Mouse (Mus musculus) left cerebral cortex, adult 9 months (tissue): Measurements from ENCODE around the gene Rgs3.

ENCODE experiments used
- DNase-seq, 2 experiments: peaks; one replicate each; pipeline ENCODE4 v3.0.0; 2022; ENCODE audit warnings: low spot score in 2 of 2

The Rgs3 gene

DNA sequence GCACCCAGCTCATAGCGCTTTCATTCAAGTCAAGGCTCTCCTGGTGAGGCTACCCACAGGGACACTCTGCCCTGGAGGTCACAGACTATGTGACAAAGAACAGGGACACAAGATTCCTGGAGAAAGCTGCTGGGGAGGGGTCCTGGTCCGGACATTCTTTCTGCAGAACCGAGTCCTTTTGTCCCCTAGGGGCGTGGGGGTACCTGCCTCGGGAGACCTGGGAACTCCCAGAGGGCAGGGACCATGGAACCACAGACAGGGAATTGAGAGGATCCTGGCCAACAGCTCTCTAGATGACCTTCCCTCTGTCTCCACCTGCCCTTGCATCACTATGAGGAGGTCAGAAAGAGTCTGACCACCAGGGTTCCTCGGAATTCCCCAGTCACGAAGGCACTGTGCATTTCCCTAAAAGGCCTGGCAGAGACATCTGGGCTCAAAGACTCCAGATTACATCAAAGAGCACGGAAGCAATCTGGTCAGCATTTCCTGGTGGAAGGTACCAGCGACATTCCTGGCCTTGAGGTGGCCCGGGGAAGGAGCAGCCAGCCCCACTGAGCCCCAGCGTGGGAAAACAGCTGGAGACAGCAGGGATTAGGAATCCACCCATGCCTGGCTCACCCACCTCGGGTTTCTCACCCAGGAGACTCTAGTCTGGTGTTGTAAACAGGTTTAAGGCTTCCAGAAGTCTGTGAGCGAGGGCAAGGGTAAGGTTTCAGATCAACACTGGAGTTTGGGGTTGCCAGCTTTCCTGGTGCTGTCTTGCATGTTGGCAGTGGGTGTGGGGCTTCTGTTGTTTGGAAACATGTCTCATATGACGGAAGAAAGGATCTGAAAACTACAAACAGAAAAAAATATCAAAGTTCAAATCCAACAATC is 183.5 kb downstream of the Rgs3 start:
- DNase-seq, result no peak

DNA sequence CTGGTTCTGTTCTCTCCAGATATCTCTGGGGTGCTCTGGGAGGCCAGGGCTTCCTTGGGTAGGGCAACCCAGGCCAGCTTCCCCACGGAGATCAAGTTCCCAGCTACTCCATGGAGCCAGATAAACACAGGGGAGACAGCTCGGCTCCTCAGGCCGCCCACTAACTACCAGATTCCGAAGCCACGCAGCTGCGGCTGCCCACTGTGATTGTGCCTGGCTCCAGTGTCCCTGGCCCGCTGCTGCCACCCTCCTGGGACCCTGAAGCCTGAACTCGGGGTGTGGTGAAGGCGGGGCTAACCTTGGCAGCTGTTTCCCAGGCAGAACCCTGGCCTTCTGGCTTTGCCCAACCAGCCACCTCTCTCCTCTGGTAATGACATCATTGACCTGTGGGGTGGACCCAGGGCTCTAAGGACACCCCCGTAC is 184.9 kb downstream of the Rgs3 start:
- DNase-seq, result no peak

DNA sequence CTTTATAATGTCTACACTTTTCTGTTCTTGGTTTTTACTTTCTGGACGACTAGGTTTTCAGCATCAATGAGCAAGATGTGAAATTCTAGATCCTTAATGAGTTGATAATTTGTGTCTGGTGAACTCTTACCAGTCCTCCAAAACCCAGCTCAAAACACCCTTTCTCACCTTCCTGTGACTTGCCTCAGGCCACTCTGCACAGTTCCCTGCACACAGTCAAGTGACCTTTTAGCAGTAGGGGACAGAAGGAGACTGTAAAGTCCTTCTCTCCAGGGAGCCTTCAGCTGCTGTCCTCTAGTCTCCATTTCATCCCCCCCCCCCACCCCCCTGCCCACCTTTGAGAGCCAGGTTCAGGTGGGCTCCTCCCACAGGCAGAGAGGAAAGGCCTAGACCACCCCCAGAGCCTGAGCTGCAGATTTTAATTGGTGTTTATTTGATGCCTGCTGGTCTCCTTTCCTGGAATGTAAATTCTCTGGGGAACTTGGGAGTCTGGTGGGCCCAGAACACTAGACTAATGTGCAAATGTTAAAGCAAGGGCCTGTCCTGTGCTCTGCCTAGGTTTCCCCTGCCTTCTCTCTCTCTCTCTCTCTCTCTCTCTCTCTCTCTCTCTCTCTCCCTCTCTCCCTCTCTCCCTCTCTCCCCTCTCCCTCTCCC is 185.5 kb downstream of the Rgs3 start:
- no peak for DNase-seq
